Mouse (Mus musculus) forebrain, embryonic 16.5 days (tissue): ENCODE measurements at regions not wholly inside any gene's neighbourhood (a gene's known extent, or its start where the extent isn't known, plus 50 kb on each side); places are given as distances from the start of the nearest gene placed in this dataset.

Experiments
- ATAC-seq: fragments of 200-750 bp; cut with Nextera tagmentation; 2 replicates; pipeline ENCODE4 v1.8.0; 2017; ENCODE audit warnings: mild to moderate bottlenecking, moderate library complexity
- H3K27ac ChIP-seq: fragments of 300-500 bp; sonication (generic); 2 replicates; pipeline ENCODE4 v1.5.1; 2014; ENCODE audit warnings: low read length, control low read depth
- H3K27me3 ChIP-seq: fragments of 300-500 bp; sonication (generic); replicated peaks from 2 replicates; pipeline ENCODE4 v1.6.1; 2014; ENCODE audit warnings: low read length; ENCODE audit not compliant: control insufficient read depth, insufficient read depth
- H3K36me3 ChIP-seq: fragments of 300-500 bp; sonication (generic); 2 replicates; pipeline ENCODE4 v1.6.1; 2014; ENCODE audit not compliant: control insufficient read depth, insufficient read depth
- H3K4me1 ChIP-seq: fragments of 300-500 bp; sonication (generic); replicated peaks from 2 replicates; pipeline ENCODE4 v1.6.1; 2014; ENCODE audit warnings: low read length; ENCODE audit not compliant: control insufficient read depth, insufficient read depth
- H3K4me2 ChIP-seq: fragments of 300-500 bp; sonication (generic); 2 replicates; pipeline ENCODE4 v1.6.1; 2014; ENCODE audit warnings: mild to moderate bottlenecking, low read length, control low read depth
- H3K4me3 ChIP-seq: fragments of 300-500 bp; sonication (generic); replicated peaks from 2 replicates; pipeline ENCODE4 v1.5.1; 2014; ENCODE audit warnings: mild to moderate bottlenecking, low read length, control low read depth
- H3K9ac ChIP-seq: fragments of 300-500 bp; sonication (generic); replicated peaks from 2 replicates; pipeline ENCODE4 v1.6.1; 2014; ENCODE audit warnings: low read depth, low read length, control low read depth
- H3K9me3 ChIP-seq: fragments of 300-500 bp; sonication (generic); 2 replicates; pipeline ENCODE4 v1.6.1; 2016; ENCODE audit warnings: low read length; ENCODE audit not compliant: control insufficient read depth
- WGBS: fragments of 180-500 bp; shearing (Covaris S2); extraction: QIAGEN DNeasy Blood & Tissue Kit; methylation state at CpG from one replicate; pipeline ENCODE4 v1.1.7; 2014; 5-methylcytosine and 5-hydroxymethylcytosine counted together

GRCm38 (mm10) chr4:72627219-72627930 lies 225.1 kb downstream of the Aldoart1 start:
- H3K27ac ChIP-seq: no peak overlapping the region
- no peak overlapping the region for H3K9ac ChIP-seq

GRCm38 (mm10) chr4:72605107-72605506 lies 247.3 kb downstream of the Aldoart1 start:
- Histone ChIP-seq H3K27me3 (no peaks in the 10 kb centered on the region), H3K9me3 (no peaks in the 10 kb centered on the region), H3K4me2 (no peak overlapping the region), H3K9ac (no peak overlapping the region), H3K27ac (no peak overlapping the region), H3K4me1 (no peaks in the 10 kb centered on the region), H3K4me3 (no peak overlapping the region), H3K36me3 (no peaks in the 10 kb centered on the region)
- ATAC-seq: peak; percentile 71
- WGBS: 67% methylated on average over 4 of the region's 4 CpGs

More at GRCm38 (mm10) chr4:72627219-72627930, 225.1 kb downstream of the Aldoart1 start:
- no peaks in the 10 kb centered on the region for H3K36me3 ChIP-seq
- WGBS: 61% methylated on average over 5 of the region's 5 CpGs
- no peaks in the 10 kb centered on the region for H3K27me3 ChIP-seq
- ATAC-seq: no peak
- no peak overlapping the region for H3K4me2 ChIP-seq
- H3K4me1 ChIP-seq: no peaks in the 10 kb centered on the region
- H3K9me3 ChIP-seq: no peaks in the 10 kb centered on the region
- no peak overlapping the region for H3K4me3 ChIP-seq

GRCm38 (mm10) chr4:72595494-72595893 lies 256.9 kb downstream of the Aldoart1 start:
- no peaks in the 10 kb centered on the region for H3K36me3 ChIP-seq
- no peak for ATAC-seq
- no peak overlapping the region for H3K9ac ChIP-seq
- H3K4me2 ChIP-seq: no peak overlapping the region
- no peaks in the 10 kb centered on the region for H3K9me3 ChIP-seq
- no peaks in the 10 kb centered on the region for H3K27me3 ChIP-seq
- no peak overlapping the region for H3K4me3 ChIP-seq
- 40% methylated on average over 2 of the region's 2 CpGs for WGBS
- H3K4me1 ChIP-seq: no peaks in the 10 kb centered on the region
- no peak overlapping the region for H3K27ac ChIP-seq

- Histone ChIP-seq H3K4me1 (no peaks in the 10 kb centered on the region), H3K4me2 (no peak overlapping the region), H3K9me3 (no peaks in the 10 kb centered on the region), H3K4me3 (no peak overlapping the region), H3K36me3 (no peaks in the 10 kb centered on the region), H3K9ac (no peak overlapping the region), H3K27me3 (no peaks in the 10 kb centered on the region), H3K27ac (no peak overlapping the region)
- 30% methylated on average over 1 of the region's 1 CpGs for WGBS
- ATAC-seq: no peak
Observed at GRCm38 (mm10) chr4:72592129-72592528, 260.3 kb downstream of the Aldoart1 start.

GRCm38 (mm10) chr4:72574946-72575345 lies 277.5 kb downstream of the Aldoart1 start:
- Histone ChIP-seq H3K36me3 (no peaks in the 10 kb centered on the region), H3K9me3 (no peaks in the 10 kb centered on the region), H3K4me1 (no peaks in the 10 kb centered on the region), H3K4me2 (no peak overlapping the region), H3K9ac (no peak overlapping the region), H3K27ac (no peak overlapping the region), H3K27me3 (no peaks in the 10 kb centered on the region), H3K4me3 (no peak overlapping the region)
- 85% methylated on average over 1 of the region's 1 CpGs for WGBS
- ATAC-seq: no peak

- H3K9ac ChIP-seq: no peak overlapping the region
- H3K4me2 ChIP-seq: no peak overlapping the region
- 21% methylated on average over 2 of the region's 2 CpGs for WGBS
- H3K9me3 ChIP-seq: no peaks in the 10 kb centered on the region
- no peaks in the 10 kb centered on the region for H3K36me3 ChIP-seq
- H3K4me1 ChIP-seq: no peaks in the 10 kb centered on the region
- no peak overlapping the region for H3K27ac ChIP-seq
- H3K4me3 ChIP-seq: no peak overlapping the region
- ATAC-seq: peak; percentile 96
- no peaks in the 10 kb centered on the region for H3K27me3 ChIP-seq
Observed at GRCm38 (mm10) chr4:72571924-72572323, 280.5 kb downstream of the Aldoart1 start.

- Histone ChIP-seq H3K4me1 (peaks cover 5% of the 10 kb centered on the region; the same call in 1 of the 2 replicates), H3K27ac (no peak overlapping the region), H3K4me3 (no peak overlapping the region), H3K27me3 (no peaks in the 10 kb centered on the region), H3K36me3 (no peaks in the 10 kb centered on the region), H3K9me3 (no peaks in the 10 kb centered on the region), H3K9ac (no peak overlapping the region), H3K4me2 (no peak overlapping the region)
- WGBS: 91% methylated on average over 3 of the region's 3 CpGs
- ATAC-seq: no peak
Observed at GRCm38 (mm10) chr4:72565186-72565585, 287.2 kb downstream of the Aldoart1 start.

GRCm38 (mm10) chr4:72562909-72563676 lies 289.3 kb downstream of the Aldoart1 start:
- Histone ChIP-seq H3K9me3 (no peaks in the 10 kb centered on the region), H3K4me1 (peaks cover 5% of the 10 kb centered on the region; the same call in 1 of the 2 replicates), H3K9ac (no peak overlapping the region), H3K4me3 (no peak overlapping the region), H3K36me3 (no peaks in the 10 kb centered on the region), H3K27me3 (no peaks in the 10 kb centered on the region), H3K4me2 (no peak overlapping the region), H3K27ac (no peak overlapping the region)
- 8% methylated on average over 4 of the region's 4 CpGs for WGBS
- peak; percentile 84 for ATAC-seq

GRCm38 (mm10) chr4:72554276-72554675 lies 298.2 kb downstream of the Aldoart1 start:
- Histone ChIP-seq H3K27me3 (no peaks in the 10 kb centered on the region), H3K9me3 (no peaks in the 10 kb centered on the region), H3K4me3 (no peak overlapping the region), H3K36me3 (no peaks in the 10 kb centered on the region), H3K9ac (no peak overlapping the region), H3K4me2 (no peak overlapping the region), H3K27ac (no peak overlapping the region), H3K4me1 (no peaks in the 10 kb centered on the region)
- ATAC-seq: no peak
